Mouse (Mus musculus) heart, embryonic 15.5 days (tissue): ENCODE measurements around the gene Atg5. TPM values are rescaled to one million over a fixed set of nuclear protein-coding genes. Genes with fewer than 3 reads are reported as not detected.
"Not testable (repeated sequence)": the region's sequence is repeated elsewhere in the genome, so short reads cannot be mapped to it uniquely, and the experiment has no call there.

Source experiments
- ATAC-seq: fragments of 200-750 bp; cut with Nextera tagmentation; replicated peaks from 2 replicates; pipeline ENCODE4 v1.8.0; 2017; ENCODE audit warnings: low read depth, moderate TSS enrichment; ENCODE audit not compliant: insufficient number of reproducible peaks, insufficient read depth, low FRiP score
- H3K27ac ChIP-seq: fragments of 300-500 bp; sonication (generic); 2 replicates; pipeline ENCODE4 v1.5.1; 2015; ENCODE audit warnings: mild to moderate bottlenecking, inconsistent platforms
- H3K27me3 ChIP-seq: fragments of 300-500 bp; sonication (generic); 2 replicates; pipeline ENCODE4 v1.6.1; 2015; ENCODE audit warnings: inconsistent platforms
- H3K36me3 ChIP-seq: fragments of 300-500 bp; sonication (generic); 2 replicates; pipeline ENCODE4 v1.6.1; 2015; ENCODE audit warnings: mild to moderate bottlenecking, inconsistent platforms
- H3K4me1 ChIP-seq: fragments of 300-500 bp; sonication (generic); replicated peaks from 2 replicates; pipeline ENCODE4 v1.6.1; 2015; ENCODE audit warnings: inconsistent platforms
- H3K4me2 ChIP-seq: fragments of 300-500 bp; sonication (generic); 2 replicates; pipeline ENCODE4 v1.6.1; 2015; ENCODE audit warnings: inconsistent platforms, mild to moderate bottlenecking, moderate library complexity
- H3K4me3 ChIP-seq: fragments of 300-500 bp; sonication (generic); 2 replicates; pipeline ENCODE4 v1.5.1; 2015; ENCODE audit warnings: mild to moderate bottlenecking, inconsistent platforms
- H3K9ac ChIP-seq: fragments of 300-500 bp; sonication (generic); 2 replicates; pipeline ENCODE4 v1.6.1; 2015; ENCODE audit warnings: mild to moderate bottlenecking, inconsistent platforms
- H3K9me3 ChIP-seq: fragments of 300-500 bp; sonication (generic); replicated peaks from 2 replicates; pipeline ENCODE4 v1.6.1; 2016; ENCODE audit warnings: inconsistent platforms
- WGBS: fragments of 180-500 bp; shearing (Covaris S2); methylation state at CpG from one replicate; pipeline ENCODE4 v1.1.7; 2015; ENCODE audit warnings: mixed read lengths; 5-methylcytosine and 5-hydroxymethylcytosine counted together
- polyA plus RNA-seq: library from polyadenylated mRNA; unstranded; fragments of >200 nt; fragmentation: Nextera tagmentation; extraction: Ambion mirVana; gene quantifications from 2 replicates; pipeline ENCODE4 v1.2.1, GENCODE M21; 2015

Gene Atg5
- polyA plus RNA-seq, 1 experiment from 2014 or later = 23.5 TPM

GRCm38 (mm10) chr10:44336641-44337382, 68.7 kb downstream of the Atg5 start:
- not testable (repeated sequence) for H3K4me1 ChIP-seq, ATAC-seq, H3K27me3 ChIP-seq, H3K9me3 ChIP-seq, H3K9ac ChIP-seq, H3K27ac ChIP-seq, H3K4me3 ChIP-seq, H3K36me3 ChIP-seq, H3K4me2 ChIP-seq
- 61% methylated on average over 3 of the region's 3 CpGs for WGBS

DNA sequence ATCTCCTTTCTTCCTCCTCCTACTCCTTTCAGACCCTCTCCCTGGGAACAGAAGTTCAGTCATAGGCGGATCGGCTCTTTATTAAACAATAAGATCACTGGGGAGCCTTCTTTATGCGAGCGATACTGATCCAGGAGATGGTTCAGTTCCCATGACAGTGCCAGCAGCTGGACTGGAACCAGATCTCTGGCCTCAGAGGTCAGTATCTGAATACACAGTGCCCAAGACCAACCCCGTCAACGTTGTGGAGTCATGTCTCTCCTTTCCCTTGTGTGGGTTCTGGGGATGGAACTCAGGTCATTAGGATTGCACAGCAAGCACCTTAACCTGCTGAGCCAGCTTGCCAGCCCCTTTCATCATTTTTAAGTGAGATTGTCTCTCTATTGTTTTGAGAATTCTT, 70.4 kb downstream of the Atg5 start:
- no peaks in the 10 kb centered on the region for H3K4me1 ChIP-seq
- no peak overlapping the region for H3K4me2 ChIP-seq
- WGBS = 78% methylated on average over 6 of the region's 6 CpGs
- no peak overlapping the region for H3K27ac ChIP-seq
- H3K27me3 ChIP-seq = no peaks in the 10 kb centered on the region
- H3K9ac ChIP-seq = no peak overlapping the region
- 0 out of 2 replicates have a peak, but pooled peaks cover 8% of the 10 kb centered on the region for H3K36me3 ChIP-seq
- no peaks in the 10 kb centered on the region for H3K9me3 ChIP-seq
- no peak overlapping the region for H3K4me3 ChIP-seq
- no peak for ATAC-seq

GRCm38 (mm10) chr10:44339326-44339725, 71.2 kb downstream of the Atg5 start:
- no peak for ATAC-seq
- H3K36me3 ChIP-seq = 0 out of 2 replicates have a peak, but pooled peaks cover 8% of the 10 kb centered on the region
- H3K27me3 ChIP-seq = no peaks in the 10 kb centered on the region
- no peaks in the 10 kb centered on the region for H3K9me3 ChIP-seq
- H3K4me2 ChIP-seq = no peak overlapping the region
- WGBS = 68% methylated on average over 5 of the region's 5 CpGs
- no peak overlapping the region for H3K9ac ChIP-seq
- H3K27ac ChIP-seq = no peak overlapping the region
- no peak overlapping the region for H3K4me3 ChIP-seq
- H3K4me1 ChIP-seq = no peaks in the 10 kb centered on the region

GRCm38 (mm10) chr10:44340928-44341327, 72.8 kb downstream of the Atg5 start:
- H3K27ac ChIP-seq = no peak overlapping the region
- H3K4me3 ChIP-seq = no peak overlapping the region
- ATAC-seq = no peak
- 0 out of 2 replicates have a peak, but pooled peaks cover 4% of the 10 kb centered on the region for H3K36me3 ChIP-seq
- WGBS = 84% methylated on average over 4 of the region's 4 CpGs
- H3K4me2 ChIP-seq = no peak overlapping the region
- H3K4me1 ChIP-seq = 0 out of 2 replicates have a peak, but pooled peaks cover 2% of the 10 kb centered on the region
- no peaks in the 10 kb centered on the region for H3K27me3 ChIP-seq
- H3K9ac ChIP-seq = no peak overlapping the region
- H3K9me3 ChIP-seq = no peaks in the 10 kb centered on the region

DNA sequence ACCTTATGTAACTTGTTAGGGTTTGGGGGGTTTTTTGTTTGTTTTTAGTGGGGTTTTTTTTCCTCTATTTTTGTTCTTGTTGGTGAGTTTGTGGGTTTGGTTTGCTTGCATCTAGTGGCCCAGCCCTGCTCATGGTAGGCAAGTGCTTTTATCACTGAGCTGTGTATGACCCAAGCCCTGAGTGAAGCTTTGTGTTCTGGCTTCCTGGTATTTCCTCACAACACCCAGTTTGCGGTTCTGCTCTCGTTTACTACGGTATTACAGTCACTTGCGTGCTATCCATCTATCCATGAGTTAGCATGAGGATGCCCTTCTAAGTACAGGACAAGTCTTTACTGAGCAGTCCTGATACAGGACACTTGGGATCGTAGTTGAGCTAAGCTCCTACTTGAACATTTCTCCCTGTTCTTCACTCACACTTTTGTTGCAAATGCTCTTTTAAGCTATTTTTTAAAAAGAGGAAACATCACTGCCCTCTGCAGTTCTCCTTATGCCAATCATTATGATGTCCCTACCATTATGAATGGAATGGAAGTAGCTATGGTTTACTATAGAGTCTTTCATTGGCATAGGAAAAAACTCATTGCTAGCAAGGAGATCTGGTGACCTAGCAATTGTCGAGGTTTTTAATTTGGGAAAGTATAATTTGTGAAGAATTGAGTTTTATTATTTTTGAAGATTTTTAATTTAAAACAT, 73.8 kb downstream of the Atg5 start:
- Histone ChIP-seq H3K9ac (no peak overlapping the region), H3K4me2 (no peak overlapping the region), H3K27me3 (no peaks in the 10 kb centered on the region), H3K36me3 (peaks cover 2% of the 10 kb centered on the region; the same call in 1 of the 2 replicates), H3K27ac (no peak overlapping the region), H3K9me3 (no peaks in the 10 kb centered on the region), H3K4me3 (no peak overlapping the region), H3K4me1 (0 out of 2 replicates have a peak, but pooled peaks cover 2% of the 10 kb centered on the region)
- WGBS = 89% methylated on average over 6 of the region's 6 CpGs
- no peak for ATAC-seq

DNA sequence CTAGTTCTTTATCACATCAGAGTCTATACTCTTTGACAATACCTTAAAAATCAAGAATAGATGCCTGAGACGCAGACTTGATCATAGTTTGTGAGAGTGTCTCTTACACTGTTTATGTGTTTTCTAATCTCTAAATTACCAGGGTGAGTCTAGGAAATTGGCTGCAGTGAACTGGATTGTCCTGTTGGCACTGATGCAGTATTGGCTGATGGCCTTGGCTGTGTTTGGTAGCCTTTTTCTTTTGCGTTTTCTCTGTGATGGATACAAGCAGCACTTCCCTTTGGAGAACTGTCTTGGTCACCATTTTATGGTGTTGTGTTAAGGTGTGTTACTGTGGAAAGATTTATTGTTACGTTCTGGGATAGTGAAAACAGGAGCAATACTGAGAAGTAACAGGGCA, 75.2 kb downstream of the Atg5 start:
- no peak for ATAC-seq
- Histone ChIP-seq H3K27ac (no peak overlapping the region), H3K9me3 (no peaks in the 10 kb centered on the region), H3K4me2 (no peak overlapping the region), H3K27me3 (no peaks in the 10 kb centered on the region), H3K9ac (no peak overlapping the region), H3K4me3 (no peak overlapping the region), H3K4me1 (0 out of 2 replicates have a peak, but pooled peaks cover 2% of the 10 kb centered on the region), H3K36me3 (peaks cover 3% of the 10 kb centered on the region; the same call in 1 of the 2 replicates)
- WGBS = 87% methylated on average over 3 of the region's 3 CpGs

DNA sequence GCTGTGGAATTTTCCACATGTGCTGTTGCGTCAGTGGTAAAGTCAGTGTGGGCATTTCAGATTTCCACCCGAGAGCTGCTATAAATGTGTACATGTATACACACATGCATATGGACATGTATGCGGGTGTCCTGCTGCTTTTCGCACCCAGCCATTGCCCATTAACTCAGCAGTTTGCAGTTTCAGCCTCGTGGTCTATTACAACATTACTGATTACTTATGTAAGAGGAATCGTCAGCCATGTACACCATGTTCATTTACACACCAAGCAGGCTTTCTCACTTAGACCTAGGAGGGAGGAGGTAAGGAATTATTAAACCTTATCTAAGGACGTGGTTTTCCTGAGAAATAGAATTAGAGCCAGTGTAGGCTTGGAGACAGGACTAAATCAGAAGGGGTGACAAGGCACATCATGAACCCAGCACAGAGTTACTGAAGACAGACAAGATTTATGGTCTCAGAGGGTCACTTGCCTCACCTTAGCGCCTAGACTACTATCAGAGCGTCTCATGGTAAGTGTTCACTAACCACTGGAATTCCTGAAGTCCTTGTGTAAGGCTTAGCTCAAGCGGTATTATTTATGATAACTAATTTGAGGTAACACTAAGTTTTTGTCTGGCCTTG, 79.5 kb downstream of the Atg5 start:
- no peak overlapping the region for H3K4me2 ChIP-seq
- H3K36me3 ChIP-seq = peaks cover 3% of the 10 kb centered on the region; the same call in 1 of the 2 replicates
- H3K27me3 ChIP-seq = no peaks in the 10 kb centered on the region
- WGBS = 81% methylated on average over 10 of the region's 10 CpGs
- ATAC-seq = no peak
- no peak overlapping the region for H3K4me3 ChIP-seq
- H3K27ac ChIP-seq = no peak overlapping the region
- no peaks in the 10 kb centered on the region for H3K9me3 ChIP-seq
- 0 out of 2 replicates have a peak, but pooled peaks cover 2% of the 10 kb centered on the region for H3K4me1 ChIP-seq
- no peak overlapping the region for H3K9ac ChIP-seq

GRCm38 (mm10) chr10:44348474-44349415, 80.6 kb downstream of the Atg5 start:
- no peak overlapping the region for H3K27ac ChIP-seq
- no peak overlapping the region for H3K9ac ChIP-seq
- H3K36me3 ChIP-seq = peaks cover 3% of the 10 kb centered on the region; the same call in 1 of the 2 replicates
- peaks cover 6% of the 10 kb centered on the region; the same call in 1 of the 2 replicates for H3K4me1 ChIP-seq
- no peaks in the 10 kb centered on the region for H3K27me3 ChIP-seq
- no peak overlapping the region for H3K4me3 ChIP-seq
- no peaks in the 10 kb centered on the region for H3K9me3 ChIP-seq
- no peak overlapping the region for H3K4me2 ChIP-seq
- no peak for ATAC-seq
- WGBS = 50% methylated on average over 14 of the region's 14 CpGs

DNA sequence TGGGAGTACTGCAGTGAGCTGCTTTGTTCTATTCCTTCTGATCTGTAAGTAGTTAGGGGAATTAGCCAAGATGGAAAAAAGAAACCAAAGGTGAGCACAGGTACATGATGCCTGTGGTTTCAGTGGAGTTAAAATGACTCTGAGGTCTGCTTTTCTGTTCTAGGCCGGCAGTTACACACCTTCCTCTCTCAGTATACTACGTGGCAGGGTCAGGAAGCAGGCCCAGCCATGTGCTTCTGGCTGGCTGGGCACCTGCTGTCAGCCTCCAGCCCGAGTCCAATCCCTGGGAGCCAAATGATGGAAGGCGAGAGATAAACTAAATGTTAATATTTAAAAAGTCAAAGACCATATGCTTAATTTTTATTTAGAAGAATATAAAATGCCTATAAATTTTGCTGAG, 85.3 kb downstream of the Atg5 start:
- Histone ChIP-seq H3K27ac (no peak overlapping the region), H3K4me1 (peaks cover 11% of the 10 kb centered on the region; the same call in 1 of the 2 replicates), H3K4me3 (no peak overlapping the region), H3K4me2 (no peak overlapping the region), H3K9me3 (no peaks in the 10 kb centered on the region), H3K9ac (no peak overlapping the region), H3K27me3 (no peaks in the 10 kb centered on the region), H3K36me3 (no peaks in the 10 kb centered on the region)
- 45% methylated on average over 4 of the region's 4 CpGs for WGBS
- ATAC-seq = no peak

GRCm38 (mm10) chr10:44354393-44354792, 86.2 kb downstream of the Atg5 start:
- WGBS = 60% methylated on average over 10 of the region's 10 CpGs
- no peaks in the 10 kb centered on the region for H3K27me3 ChIP-seq
- no peak for ATAC-seq
- H3K4me1 ChIP-seq = peaks cover 11% of the 10 kb centered on the region; the same call in 1 of the 2 replicates
- H3K9ac ChIP-seq = no peak overlapping the region
- no peaks in the 10 kb centered on the region for H3K36me3 ChIP-seq
- no peak overlapping the region for H3K27ac ChIP-seq
- no peak overlapping the region for H3K4me2 ChIP-seq
- no peaks in the 10 kb centered on the region for H3K9me3 ChIP-seq
- H3K4me3 ChIP-seq = no peak overlapping the region
